Mouse (Mus musculus) hindbrain, embryonic 10.5 days (tissue): Measurements from ENCODE around the gene Tm9sf3. TPM values are rescaled to one million over a fixed set of nuclear protein-coding genes. Genes with fewer than 3 reads are reported as not detected.
A peak's percentile ranks its signal among the peaks of the same experiment; 100 is the strongest.

Experiments used
- DNase-seq: peaks from one replicate; pipeline ENCODE4 v3.0.0-alpha.2; 2017; ENCODE audit warnings: low spot score
- H3K27ac ChIP-seq: fragments of 300-500 bp; sonication (generic); 2 replicates; pipeline ENCODE4 v1.5.1; 2016; ENCODE audit warnings: mild to moderate bottlenecking, moderate library complexity
- H3K27me3 ChIP-seq: fragments of 300-500 bp; sonication (generic); 2 replicates; pipeline ENCODE4 v1.6.1; 2016; ENCODE audit warnings: mild to moderate bottlenecking; ENCODE audit not compliant: poor library complexity, insufficient read depth, severe bottlenecking
- H3K36me3 ChIP-seq: fragments of 300-500 bp; sonication (generic); 2 replicates; pipeline ENCODE4 v1.6.1; 2016; ENCODE audit warnings: mild to moderate bottlenecking, moderate library complexity
- H3K4me1 ChIP-seq: fragments of 300-500 bp; sonication (generic); replicated peaks from 2 replicates; pipeline ENCODE4 v1.6.1; 2016; ENCODE audit warnings: mild to moderate bottlenecking
- H3K4me3 ChIP-seq: fragments of 300-500 bp; sonication (generic); 2 replicates; pipeline ENCODE4 v1.5.1; 2016; ENCODE audit warnings: mild to moderate bottlenecking, moderate library complexity
- H3K9me3 ChIP-seq: fragments of 300-500 bp; sonication (generic); 2 replicates; pipeline ENCODE4 v1.6.1; 2016; ENCODE audit warnings: mild to moderate bottlenecking, moderate library complexity
- WGBS: fragments of 180-500 bp; shearing (Covaris S2); methylation state at CpG from one replicate; pipeline ENCODE4 v1.1.7; 2016; 5-methylcytosine and 5-hydroxymethylcytosine counted together
- polyA plus RNA-seq: library from polyadenylated mRNA; unstranded; fragments of >200 nt; fragmentation: Nextera tagmentation; extraction: Ambion mirVana; gene quantifications from 2 replicates; pipeline ENCODE4 v1.2.1, GENCODE M21; 2016

Gene Tm9sf3
- polyA plus RNA-seq, 1 experiment from 2014 or later: 74.8 TPM

DNA sequence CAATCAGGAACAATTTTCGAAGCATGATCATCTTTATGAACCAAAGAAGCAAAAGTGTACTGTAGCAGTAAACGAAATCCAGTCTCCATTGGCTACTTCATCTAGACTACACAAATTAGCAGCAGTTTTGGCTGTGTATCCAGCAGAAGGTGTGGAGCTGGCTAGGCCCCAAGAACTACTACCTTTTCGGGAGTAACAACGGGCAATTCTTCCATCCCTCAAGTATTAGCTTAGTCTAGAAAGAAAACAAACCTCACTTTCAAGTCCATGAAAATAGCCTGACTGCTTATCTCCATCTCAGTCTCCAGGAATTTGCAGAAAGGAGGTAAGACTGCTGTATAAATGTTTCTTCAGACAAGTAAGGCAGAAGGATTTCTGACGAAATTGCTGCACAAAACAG lies 9.2 kb downstream of the Tm9sf3 start:
- Histone ChIP-seq H3K27ac (no peak overlapping the region), H3K4me1 (no peaks in the 10 kb centered on the region; the same call in 1 of the 2 replicates), H3K4me3 (no peak overlapping the region), H3K27me3 (no peaks in the 10 kb centered on the region), H3K9me3 (no peaks in the 10 kb centered on the region), H3K36me3 (peaks cover 38% of the 10 kb centered on the region)
- WGBS: 92% methylated on average over 5 of the region's 5 CpGs
- no peak for DNase-seq

DNA sequence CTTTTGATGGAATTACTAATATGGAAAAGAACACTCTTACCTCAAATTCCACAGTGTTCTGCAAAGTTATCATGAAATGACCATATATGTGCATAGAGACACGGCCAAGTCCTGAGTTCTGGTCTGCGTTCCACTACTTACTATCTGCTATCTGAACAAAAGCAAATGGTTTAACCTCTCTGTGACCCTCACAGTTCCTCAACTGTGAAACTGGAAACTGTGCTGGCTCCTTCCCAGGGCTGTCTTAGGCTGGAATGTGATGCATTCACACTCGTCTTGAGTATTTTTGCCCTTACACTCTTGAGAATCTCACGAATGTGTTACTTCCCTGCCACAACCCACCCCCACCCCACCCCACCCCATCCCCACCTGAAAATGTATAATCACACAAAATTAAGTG lies 14.8 kb downstream of the Tm9sf3 start:
- Histone ChIP-seq H3K9me3 (no peaks in the 10 kb centered on the region), H3K4me1 (no peaks in the 10 kb centered on the region), H3K27me3 (no peaks in the 10 kb centered on the region), H3K36me3 (peaks cover 71% of the 10 kb centered on the region), H3K27ac (no peak overlapping the region), H3K4me3 (no peak overlapping the region)
- DNase-seq: no peak
- 78% methylated on average over 4 of the region's 4 CpGs for WGBS

- H3K27me3 ChIP-seq: no peaks in the 10 kb centered on the region
- H3K27ac ChIP-seq: no peak overlapping the region
- no peaks in the 10 kb centered on the region for H3K9me3 ChIP-seq
- H3K4me3 ChIP-seq: no peak overlapping the region
- no peaks in the 10 kb centered on the region for H3K4me1 ChIP-seq
- peaks cover 69% of the 10 kb centered on the region for H3K36me3 ChIP-seq
- no peak for DNase-seq
- WGBS: 93% methylated on average over 3 of the region's 3 CpGs
Measured at GRCm38 (mm10) chr19:41248271-41248670, 15.5 kb downstream of the Tm9sf3 start.

DNA sequence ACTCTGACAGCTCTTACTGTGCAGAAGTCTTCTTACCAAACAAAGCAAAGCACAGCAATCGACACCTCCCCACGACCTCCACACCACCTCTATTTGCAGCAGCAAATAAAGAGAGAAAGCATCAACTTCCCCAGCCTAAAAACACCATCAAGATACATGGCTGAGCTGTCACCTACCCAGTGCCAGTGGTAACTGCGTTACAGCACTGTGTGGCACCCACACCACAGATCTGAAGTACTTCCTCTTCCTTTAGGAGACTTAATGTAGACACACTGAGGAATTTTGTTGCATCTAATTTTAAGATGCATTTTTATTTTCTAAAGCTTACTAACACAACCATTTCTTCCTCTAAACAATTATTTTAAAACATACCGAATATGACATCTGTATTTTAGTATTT lies 17.5 kb downstream of the Tm9sf3 start:
- Histone ChIP-seq H3K4me3 (no peak overlapping the region), H3K27ac (no peak overlapping the region), H3K36me3 (peaks cover 76% of the 10 kb centered on the region), H3K4me1 (no peaks in the 10 kb centered on the region), H3K27me3 (no peaks in the 10 kb centered on the region), H3K9me3 (no peaks in the 10 kb centered on the region)
- WGBS: 85% methylated on average over 4 of the region's 4 CpGs
- no peak for DNase-seq

GRCm38 (mm10) chr19:41244581-41244980 lies 19.2 kb downstream of the Tm9sf3 start:
- DNase-seq: peak; percentile 43
- peaks cover 92% of the 10 kb centered on the region for H3K36me3 ChIP-seq
- no peaks in the 10 kb centered on the region for H3K9me3 ChIP-seq
- H3K27ac ChIP-seq: no peak overlapping the region
- no peaks in the 10 kb centered on the region for H3K27me3 ChIP-seq
- H3K4me1 ChIP-seq: no peaks in the 10 kb centered on the region
- WGBS: 65% methylated on average over 6 of the region's 6 CpGs
- no peak overlapping the region for H3K4me3 ChIP-seq

- H3K9me3 ChIP-seq: no peaks in the 10 kb centered on the region
- H3K4me1 ChIP-seq: no peaks in the 10 kb centered on the region
- no peak overlapping the region for H3K4me3 ChIP-seq
- H3K27me3 ChIP-seq: no peaks in the 10 kb centered on the region
- no peak for DNase-seq
- H3K27ac ChIP-seq: no peak overlapping the region
- H3K36me3 ChIP-seq: peaks cover 92% of the 10 kb centered on the region
- 96% methylated on average over 5 of the region's 5 CpGs for WGBS
Measured at GRCm38 (mm10) chr19:41241997-41242396, 21.8 kb downstream of the Tm9sf3 start.

GRCm38 (mm10) chr19:41233698-41234097 lies 30.1 kb downstream of the Tm9sf3 start:
- H3K27ac ChIP-seq: no peak overlapping the region
- H3K27me3 ChIP-seq: no peaks in the 10 kb centered on the region
- WGBS: 95% methylated on average over 4 of the region's 4 CpGs
- peaks cover 89% of the 10 kb centered on the region for H3K36me3 ChIP-seq
- no peaks in the 10 kb centered on the region for H3K4me1 ChIP-seq
- no peak for DNase-seq
- no peaks in the 10 kb centered on the region for H3K9me3 ChIP-seq
- no peak overlapping the region for H3K4me3 ChIP-seq

- peaks cover 57% of the 10 kb centered on the region for H3K27me3 ChIP-seq
- H3K4me1 ChIP-seq: peaks cover 21% of the 10 kb centered on the region
- peaks cover 20% of the 10 kb centered on the region; the same call in 1 of the 2 replicates for H3K36me3 ChIP-seq
- H3K4me3 ChIP-seq: no peak overlapping the region
- H3K27ac ChIP-seq: no peak overlapping the region
- 58% methylated on average over 7 of the region's 7 CpGs for WGBS
- no peak for DNase-seq
- H3K9me3 ChIP-seq: no peaks in the 10 kb centered on the region
Measured at GRCm38 (mm10) chr19:41208326-41208725, 55.5 kb downstream of the Tm9sf3 start.

- peak; percentile 81 for DNase-seq
- no peaks in the 10 kb centered on the region for H3K9me3 ChIP-seq
Measured at GRCm38 (mm10) chr19:41206811-41207344, 56.9 kb downstream of the Tm9sf3 start, which contains the start of gene Tll2. Tll2 (minus strand) TSS chr19:41206835.

DNA sequence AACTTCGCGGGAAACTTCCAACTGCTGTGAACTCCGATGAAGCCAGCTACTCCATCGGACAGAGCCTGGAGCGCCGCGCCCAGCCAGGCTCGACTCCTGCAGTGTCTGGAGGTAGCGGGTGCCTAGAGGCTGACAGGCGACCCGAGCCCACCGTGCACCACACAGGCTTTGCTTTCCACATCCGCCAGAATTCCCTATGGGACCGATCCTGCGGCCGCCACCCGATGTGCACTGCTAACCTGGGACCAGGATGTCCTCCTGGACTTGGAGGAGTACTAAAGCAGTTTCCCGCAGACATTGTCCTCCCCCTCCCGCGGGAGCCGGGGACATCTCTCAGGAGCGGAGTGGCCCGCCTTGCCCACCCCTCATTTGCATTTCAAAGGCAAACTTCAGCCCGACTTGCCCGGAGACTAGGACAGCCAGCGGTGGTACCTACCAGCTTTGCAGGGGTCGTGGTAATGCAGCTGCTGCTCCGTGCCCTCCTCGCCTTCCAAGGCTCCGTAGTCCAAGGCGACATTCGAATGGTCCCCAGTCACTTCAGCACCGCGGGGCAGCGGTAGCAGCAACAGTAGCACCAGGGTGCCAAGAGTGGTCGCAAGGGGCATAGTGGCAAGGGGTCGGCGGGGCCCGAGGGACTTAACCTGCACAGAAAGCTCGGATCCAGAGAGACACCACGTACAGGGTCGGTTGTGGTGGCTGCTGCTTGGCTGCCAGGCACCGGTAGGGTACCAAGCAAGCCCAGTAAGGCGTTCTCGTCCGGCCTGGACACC lies 57.6 kb downstream of the Tm9sf3 start:
- under 1% methylated on average over 46 of the region's 46 CpGs for WGBS
- H3K27me3 ChIP-seq: peaks cover 73% of the 10 kb centered on the region
- H3K4me1 ChIP-seq: peaks cover 21% of the 10 kb centered on the region
- peaks cover 9% of the 10 kb centered on the region; the same call in 1 of the 2 replicates for H3K36me3 ChIP-seq
- peak overlapping the region; percentile 63 for H3K4me3 ChIP-seq
- DNase-seq: peak; percentile 47
- H3K9me3 ChIP-seq: no peaks in the 10 kb centered on the region
- 0 out of 2 replicates have a peak overlapping the region, but pooled peaks have one; percentile 64 for H3K27ac ChIP-seq

More at GRCm38 (mm10) chr19:41206811-41207344, 56.9 kb downstream of the Tm9sf3 start, which contains the start of gene Tll2:
- 2% methylated on average over 32 of the region's 32 CpGs for WGBS
- peaks cover 72% of the 10 kb centered on the region for H3K27me3 ChIP-seq
- H3K27ac ChIP-seq: 0 out of 2 replicates have a peak within 1 kb of the TSS, but pooled peaks have one; percentile 64
- H3K4me1 ChIP-seq: peaks cover 21% of the 10 kb centered on the region
- peak within 1 kb of the TSS; percentile 63 for H3K4me3 ChIP-seq
- H3K36me3 ChIP-seq: peaks cover 12% of the 10 kb centered on the region; the same call in 1 of the 2 replicates

DNA sequence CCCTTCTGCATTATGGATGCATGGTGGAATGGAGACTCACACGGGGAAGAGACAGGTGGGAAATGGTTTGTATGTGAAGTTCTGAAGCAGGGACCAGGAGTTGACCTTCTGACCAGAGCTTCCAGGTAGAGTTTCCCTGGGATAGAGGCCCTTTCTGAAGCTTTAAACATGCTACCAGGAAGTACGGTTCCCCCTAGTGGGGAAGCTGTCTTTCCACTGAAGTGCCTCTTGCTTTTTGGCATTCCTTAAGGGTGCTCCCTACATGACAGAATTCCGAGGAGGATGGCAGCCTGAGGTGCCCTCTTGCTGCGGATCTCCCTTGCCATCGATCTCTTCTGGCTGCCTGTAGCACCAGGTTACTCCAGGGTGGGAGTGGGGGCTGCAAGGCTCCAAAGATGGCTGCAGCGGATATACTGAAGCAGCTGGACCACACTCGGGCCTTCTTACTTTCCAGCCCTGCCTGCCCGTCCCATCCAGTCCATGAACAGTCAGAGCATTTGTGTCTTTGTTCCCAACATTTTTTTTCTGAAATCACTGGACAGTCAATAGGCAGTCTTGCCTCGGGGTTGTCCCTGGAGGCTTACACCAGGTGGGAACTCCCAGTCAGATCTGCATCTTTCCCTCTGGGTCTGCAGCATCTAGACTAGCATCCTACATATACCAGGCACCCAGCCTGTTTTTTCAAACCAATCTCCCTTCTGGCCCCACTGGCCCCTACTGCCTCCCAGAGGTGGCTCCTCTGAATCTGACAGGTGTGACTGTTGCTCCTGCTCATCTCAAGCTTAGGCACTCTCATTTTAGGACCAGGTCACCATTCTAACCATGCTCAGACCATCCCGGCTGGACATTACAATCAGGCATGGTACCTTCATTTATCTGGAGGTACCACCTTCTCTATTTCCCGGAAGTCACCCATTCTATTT lies 59.4 kb downstream of the Tm9sf3 start:
- peaks cover 21% of the 10 kb centered on the region for H3K4me1 ChIP-seq
- H3K27ac ChIP-seq: no peak overlapping the region
- no peak for DNase-seq
- H3K27me3 ChIP-seq: peaks cover 73% of the 10 kb centered on the region
- WGBS: 64% methylated on average over 11 of the region's 11 CpGs
- H3K4me3 ChIP-seq: no peak overlapping the region
- no peaks in the 10 kb centered on the region for H3K36me3 ChIP-seq
- H3K9me3 ChIP-seq: no peaks in the 10 kb centered on the region

- no peak for DNase-seq
- Histone ChIP-seq H3K27me3 (peaks cover 14% of the 10 kb centered on the region), H3K36me3 (no peaks in the 10 kb centered on the region), H3K27ac (no peak overlapping the region), H3K4me1 (peaks cover 7% of the 10 kb centered on the region; the same call in 1 of the 2 replicates), H3K9me3 (no peaks in the 10 kb centered on the region), H3K4me3 (no peak overlapping the region)
- WGBS: 88% methylated on average over 12 of the region's 12 CpGs
Measured at GRCm38 (mm10) chr19:41197606-41198005, 66.2 kb downstream of the Tm9sf3 start.
